Mouse (Mus musculus): Measurements from ENCODE around the gene Leap2. TPM values are rescaled to one million over a fixed set of nuclear protein-coding genes. Genes with fewer than 3 reads are reported as not detected.

Leap2 gene
- polyA plus RNA-seq, 1 experiment from 2014 or later = 0.24 TPM

DNA sequence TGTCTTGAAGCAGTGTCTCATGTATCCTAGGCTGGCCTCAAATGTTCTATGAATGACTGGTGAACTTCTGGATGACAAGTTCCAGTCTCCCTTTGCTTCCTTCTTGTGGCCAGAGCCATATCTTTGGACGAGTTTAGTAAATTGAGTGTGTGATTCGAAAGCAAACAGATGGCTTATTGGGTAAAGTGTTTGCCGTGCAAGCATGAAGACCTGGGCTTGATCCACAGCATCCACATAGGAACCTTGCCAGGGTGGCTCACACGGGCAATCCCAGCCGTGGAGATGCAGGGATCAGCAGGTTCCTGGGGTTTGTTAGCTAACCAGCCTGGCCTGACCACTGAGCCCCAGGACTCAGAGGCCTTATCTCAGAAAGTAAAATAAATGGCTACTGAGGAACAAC, 30.1 kb upstream of the Leap2 start:
- H3K27me3 ChIP-seq (ENCODE audit: insufficient read depth, low read length) = no peaks in the 10 kb centered on the region
- 88% methylated on average over 5 of the region's 5 CpGs for WGBS
- DNase-seq (ENCODE audit: low spot score) = no peak
- TF ChIP-seq CTCF (IDR thresholded peaks at IDR 0.05; ENCODE audit: low read depth) = no peak
- H3K4me3 ChIP-seq (replicated peaks; ENCODE audit: low read depth, low read length) = no peak overlapping the region
- H3K4me2 ChIP-seq (ENCODE audit: low read length) = no peak overlapping the region
- ATAC-seq (replicated peaks; ENCODE audit: low FRiP score, low read depth) = no peak
- H3K4me1 ChIP-seq (replicated peaks; ENCODE audit: insufficient read depth, low read length) = no peaks in the 10 kb centered on the region; the same call in 1 of the 2 replicates
- no peak overlapping the region for H3K9ac ChIP-seq (ENCODE audit: low read depth, low read length)
- H3K36me3 ChIP-seq (ENCODE audit: insufficient read depth, low read length) = no peaks in the 10 kb centered on the region
- no peak overlapping the region for H3K27ac ChIP-seq
- no peaks in the 10 kb centered on the region for H3K9me3 ChIP-seq (replicated peaks; ENCODE audit: low read length)

DNA sequence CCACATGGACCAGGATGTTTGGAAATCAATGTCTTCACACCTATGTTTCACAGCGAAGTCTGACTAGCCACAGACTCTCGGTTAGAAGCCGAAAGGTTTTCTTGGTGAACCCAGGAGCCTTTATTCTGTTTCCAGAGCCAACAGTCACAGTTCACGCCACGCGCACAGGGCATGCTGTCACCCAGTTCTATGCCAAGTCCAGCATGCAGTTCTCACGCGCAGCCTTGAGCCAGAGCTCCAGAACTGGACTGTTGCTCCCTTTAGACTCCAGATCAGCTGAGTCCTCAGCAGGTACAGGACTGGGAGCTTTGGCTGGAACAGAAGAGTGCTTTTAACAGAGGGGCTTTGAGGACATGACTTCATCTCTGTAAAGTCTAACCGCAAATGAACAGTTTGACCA, 29.4 kb upstream of the Leap2 start:
- WGBS = 94% methylated on average over 9 of the region's 9 CpGs

DNA sequence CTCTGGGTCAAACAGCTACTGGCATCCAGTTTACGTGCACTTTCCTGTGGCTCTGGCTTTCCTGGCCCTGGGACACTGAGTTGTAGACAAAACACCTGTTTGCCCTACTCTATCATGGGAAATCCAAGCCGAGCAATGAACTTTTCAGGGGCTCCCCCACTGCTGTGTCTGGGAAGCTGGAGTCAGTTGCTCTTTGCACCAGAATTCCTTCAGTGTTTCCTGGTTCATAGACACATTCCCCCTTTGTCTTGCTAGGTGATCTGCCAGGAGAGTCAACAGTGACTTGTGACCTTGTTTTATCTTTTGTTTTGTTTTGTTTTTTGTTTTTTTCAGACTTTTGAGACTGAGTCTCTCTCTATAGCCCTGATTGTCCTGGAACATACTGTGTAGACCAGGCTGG, 28.4 kb upstream of the Leap2 start:
- H3K4me2 ChIP-seq (ENCODE audit: low read length) = no peak overlapping the region
- H3K27ac ChIP-seq = no peak overlapping the region
- 40% methylated on average over 2 of the region's 2 CpGs for WGBS
- no peak for ATAC-seq (replicated peaks; ENCODE audit: low FRiP score, low read depth)
- no peaks in the 10 kb centered on the region for H3K27me3 ChIP-seq (ENCODE audit: insufficient read depth, low read length)
- no peak overlapping the region for H3K9ac ChIP-seq (ENCODE audit: low read depth, low read length)
- TF ChIP-seq CTCF (IDR thresholded peaks at IDR 0.05; ENCODE audit: low read depth) = no peak
- H3K36me3 ChIP-seq (ENCODE audit: insufficient read depth, low read length) = no peaks in the 10 kb centered on the region
- DNase-seq (ENCODE audit: low spot score) = no peak
- H3K9me3 ChIP-seq (replicated peaks; ENCODE audit: low read length) = no peaks in the 10 kb centered on the region
- H3K4me3 ChIP-seq (replicated peaks; ENCODE audit: low read depth, low read length) = no peak overlapping the region
- no peaks in the 10 kb centered on the region for H3K4me1 ChIP-seq (replicated peaks; ENCODE audit: insufficient read depth, low read length)

More for the DNA sequence above, 29.4 kb upstream of the Leap2 start:
- Histone ChIP-seq H3K27me3 (ENCODE audit: insufficient read depth, low read length) (no peaks in the 10 kb centered on the region), H3K27ac (no peak overlapping the region), H3K4me2 (ENCODE audit: low read length) (no peak overlapping the region), H3K9ac (ENCODE audit: low read depth, low read length) (no peak overlapping the region), H3K4me1 (replicated peaks; ENCODE audit: insufficient read depth, low read length) (no peaks in the 10 kb centered on the region; the same call in 1 of the 2 replicates), H3K9me3 (replicated peaks; ENCODE audit: low read length) (no peaks in the 10 kb centered on the region), H3K4me3 (replicated peaks; ENCODE audit: low read depth, low read length) (no peak overlapping the region), H3K36me3 (ENCODE audit: insufficient read depth, low read length) (no peaks in the 10 kb centered on the region)
- ATAC-seq (replicated peaks; ENCODE audit: low FRiP score, low read depth) (no peak), DNase-seq (ENCODE audit: low spot score) (no peak)
- TF ChIP-seq CTCF (IDR thresholded peaks at IDR 0.05; ENCODE audit: low read depth) = no peak

DNA sequence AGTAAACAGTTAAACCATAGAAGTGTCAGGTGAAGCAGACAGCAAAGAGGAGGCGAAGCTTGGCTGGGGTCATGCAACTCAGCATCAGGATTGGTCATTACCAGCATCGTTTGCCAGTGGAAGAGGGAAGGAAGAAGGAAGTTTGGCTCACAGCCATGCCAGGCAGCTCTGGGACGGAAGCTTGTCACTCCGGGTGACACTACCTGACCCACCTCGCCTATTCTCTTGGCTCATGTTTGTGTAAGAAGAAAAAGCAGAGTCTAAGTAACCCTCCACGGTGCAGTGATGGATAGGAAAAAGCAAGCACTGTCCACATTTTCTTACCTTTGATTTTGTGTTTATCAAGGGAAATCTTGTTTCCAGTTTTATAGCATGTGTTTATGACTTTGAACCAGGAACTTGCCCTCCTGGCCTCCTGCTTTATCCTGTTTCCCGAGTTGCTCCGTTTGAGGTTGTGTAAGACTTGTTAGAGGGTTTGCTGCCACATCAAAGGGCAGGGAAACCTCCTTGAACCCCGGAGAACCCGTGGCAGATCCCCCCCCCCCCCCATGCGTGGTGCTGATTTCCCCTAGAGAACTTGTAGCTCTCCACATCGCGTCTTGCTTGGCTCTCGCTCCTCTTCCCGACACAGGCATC, 27.2 kb upstream of the Leap2 start:
- Histone ChIP-seq H3K4me1 (replicated peaks; ENCODE audit: insufficient read depth, low read length) (no peaks in the 10 kb centered on the region), H3K27ac (no peak overlapping the region), H3K9ac (ENCODE audit: low read depth, low read length) (no peak overlapping the region), H3K4me2 (ENCODE audit: low read length) (no peak overlapping the region), H3K27me3 (ENCODE audit: insufficient read depth, low read length) (no peaks in the 10 kb centered on the region), H3K4me3 (replicated peaks; ENCODE audit: low read depth, low read length) (no peak overlapping the region), H3K36me3 (ENCODE audit: insufficient read depth, low read length) (no peaks in the 10 kb centered on the region), H3K9me3 (replicated peaks; ENCODE audit: low read length) (no peaks in the 10 kb centered on the region)
- 21% methylated on average over 15 of the region's 15 CpGs for WGBS
- TF ChIP-seq CTCF (IDR thresholded peaks at IDR 0.05; ENCODE audit: low read depth) = no peak
- no peak for DNase-seq (ENCODE audit: low spot score)
- ATAC-seq (replicated peaks; ENCODE audit: low FRiP score, low read depth) = no peak

- Histone ChIP-seq H3K36me3 (ENCODE audit: insufficient read depth, low read length) (no peaks in the 10 kb centered on the region), H3K4me3 (replicated peaks; ENCODE audit: low read depth, low read length) (no peak overlapping the region), H3K27me3 (ENCODE audit: insufficient read depth, low read length) (no peaks in the 10 kb centered on the region), H3K9me3 (replicated peaks; ENCODE audit: low read length) (no peaks in the 10 kb centered on the region), H3K9ac (ENCODE audit: low read depth, low read length) (no peak overlapping the region), H3K27ac (no peak overlapping the region), H3K4me1 (replicated peaks; ENCODE audit: insufficient read depth, low read length) (no peaks in the 10 kb centered on the region), H3K4me2 (ENCODE audit: low read length) (no peak overlapping the region)
- WGBS = 76% methylated on average over 1 of the region's 1 CpGs
- no peak for DNase-seq (ENCODE audit: low spot score)
- no peak for TF ChIP-seq CTCF (IDR thresholded peaks at IDR 0.05; ENCODE audit: low read depth)
- no peak for ATAC-seq (replicated peaks; ENCODE audit: low FRiP score, low read depth)
Observed at GRCm38 (mm10) chr11:53448529-53448928, 25.6 kb upstream of the Leap2 start.

GRCm38 (mm10) chr11:53447996-53448395, 25.0 kb upstream of the Leap2 start:
- H3K36me3 ChIP-seq (ENCODE audit: insufficient read depth, low read length) = no peaks in the 10 kb centered on the region
- H3K27me3 ChIP-seq (ENCODE audit: insufficient read depth, low read length) = no peaks in the 10 kb centered on the region
- WGBS = 89% methylated on average over 8 of the region's 8 CpGs

DNA sequence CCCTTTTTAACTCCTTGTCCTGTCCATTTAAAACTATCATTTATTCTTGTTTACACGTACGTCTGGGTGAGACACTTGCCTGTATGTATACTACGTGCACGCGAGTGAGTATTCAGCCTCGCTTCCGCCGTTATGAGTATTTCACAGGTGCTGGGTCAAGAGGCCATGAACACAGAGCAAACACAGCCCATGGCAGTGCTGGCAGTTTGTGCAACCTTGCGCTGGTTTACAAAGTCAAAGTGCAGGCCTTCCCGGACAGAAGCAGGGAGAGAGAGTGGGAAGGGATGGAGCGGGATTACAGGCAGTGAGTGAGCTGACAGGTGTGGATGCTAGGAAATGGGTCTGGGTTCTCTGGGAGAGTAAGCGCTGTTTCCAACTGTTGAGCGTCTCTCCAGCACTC, 23.2 kb upstream of the Leap2 start:
- no peak for ATAC-seq (replicated peaks; ENCODE audit: low FRiP score, low read depth)
- H3K4me3 ChIP-seq (replicated peaks; ENCODE audit: low read depth, low read length) = no peak overlapping the region
- no peak overlapping the region for H3K27ac ChIP-seq
- no peak for TF ChIP-seq CTCF (IDR thresholded peaks at IDR 0.05; ENCODE audit: low read depth)
- H3K9me3 ChIP-seq (replicated peaks; ENCODE audit: low read length) = no peaks in the 10 kb centered on the region
- H3K4me2 ChIP-seq (ENCODE audit: low read length) = no peak overlapping the region
- H3K4me1 ChIP-seq (replicated peaks; ENCODE audit: insufficient read depth, low read length) = no peaks in the 10 kb centered on the region
- H3K9ac ChIP-seq (ENCODE audit: low read depth, low read length) = no peak overlapping the region
- WGBS = 91% methylated on average over 13 of the region's 13 CpGs
- H3K36me3 ChIP-seq (ENCODE audit: insufficient read depth, low read length) = no peaks in the 10 kb centered on the region
- H3K27me3 ChIP-seq (ENCODE audit: insufficient read depth, low read length) = no peaks in the 10 kb centered on the region
- no peak for DNase-seq (ENCODE audit: low spot score)

More at GRCm38 (mm10) chr11:53447996-53448395, 25.0 kb upstream of the Leap2 start:
- H3K27ac ChIP-seq = no peak overlapping the region
- DNase-seq (ENCODE audit: low spot score) = no peak
- no peak for TF ChIP-seq CTCF (IDR thresholded peaks at IDR 0.05; ENCODE audit: low read depth)
- H3K9me3 ChIP-seq (replicated peaks; ENCODE audit: low read length) = no peaks in the 10 kb centered on the region
- H3K4me3 ChIP-seq (replicated peaks; ENCODE audit: low read depth, low read length) = no peak overlapping the region
- H3K9ac ChIP-seq (ENCODE audit: low read depth, low read length) = no peak overlapping the region
- ATAC-seq (replicated peaks; ENCODE audit: low FRiP score, low read depth) = no peak
- no peak overlapping the region for H3K4me2 ChIP-seq (ENCODE audit: low read length)
- H3K4me1 ChIP-seq (replicated peaks; ENCODE audit: insufficient read depth, low read length) = no peaks in the 10 kb centered on the region

Data from kidney, postnatal 0 days (tissue).